Mouse (Mus musculus) CD4-positive, CD25-positive, alpha-beta regulatory T cell, adult 4 months (primary cell): Measurements from ENCODE around the gene Aqp1. TPM values are rescaled to one million over a fixed set of nuclear protein-coding genes. Genes with fewer than 3 reads are reported as not detected.

Source experiments
- ATAC-seq: one replicate; pipeline ENCODE4 v1.8.0; 2017
- polyA plus RNA-seq, 2 experiments: library from polyadenylated mRNA; unstranded; fragments of 100-300 nt; shearing (Covaris generic); gene quantifications; one replicate each; pipeline ENCODE4 v1.2.1; 2017

The Aqp1 gene
- polyA plus RNA-seq, 2 experiments from 2014 or later, result not detected

- ATAC-seq, result no peak
Observed at GRCm38 (mm10) chr6:55332100-55332772, 4.0 kb upstream of the Aqp1 start.

- no peak for ATAC-seq
Observed at GRCm38 (mm10) chr6:55332773-55333109, 3.5 kb upstream of the Aqp1 start.

GRCm38 (mm10) chr6:55337242-55337641 is 1.0 kb downstream of the Aqp1 start:
- ATAC-seq, result no peak

GRCm38 (mm10) chr6:55338077-55338476 is 1.8 kb downstream of the Aqp1 start:
- ATAC-seq, result no peak

GRCm38 (mm10) chr6:55338934-55339825 is 2.9 kb downstream of the Aqp1 start:
- ATAC-seq, result no peak

- ATAC-seq, result no peak
Observed at GRCm38 (mm10) chr6:55341688-55342087, 5.5 kb downstream of the Aqp1 start.

GRCm38 (mm10) chr6:55342328-55342727 is 6.1 kb downstream of the Aqp1 start:
- no peak for ATAC-seq

- ATAC-seq, result no peak
Observed at GRCm38 (mm10) chr6:55343446-55343845, 7.2 kb downstream of the Aqp1 start.

- ATAC-seq, result no peak
Observed at GRCm38 (mm10) chr6:55344291-55345016, 8.2 kb downstream of the Aqp1 start.

- no peak for ATAC-seq
Observed at GRCm38 (mm10) chr6:55345264-55345663, 9.0 kb downstream of the Aqp1 start.

GRCm38 (mm10) chr6:55346491-55346890 is 10.3 kb downstream of the Aqp1 start:
- no peak for ATAC-seq

GRCm38 (mm10) chr6:55347711-55348571 is 11.7 kb downstream of the Aqp1 start:
- no peak for ATAC-seq

- no peak for ATAC-seq
Observed at GRCm38 (mm10) chr6:55349231-55349630, 13.0 kb downstream of the Aqp1 start.

- no peak for ATAC-seq
Observed at GRCm38 (mm10) chr6:55350383-55350952, 14.2 kb downstream of the Aqp1 start.

- no peak for ATAC-seq
Observed at GRCm38 (mm10) chr6:55351712-55352111, 15.5 kb downstream of the Aqp1 start.

- no peak for ATAC-seq
Observed at GRCm38 (mm10) chr6:55353711-55354445, 17.6 kb downstream of the Aqp1 start.

- ATAC-seq, result no peak
Observed at GRCm38 (mm10) chr6:55354456-55355117, 18.4 kb downstream of the Aqp1 start.

- no peak for ATAC-seq
Observed at GRCm38 (mm10) chr6:55355575-55355974, 19.3 kb downstream of the Aqp1 start.

- ATAC-seq, result no peak
Observed at GRCm38 (mm10) chr6:55356017-55356703, 19.9 kb downstream of the Aqp1 start.
